Mouse (Mus musculus): ENCODE data around the gene Frs3. TPM values are rescaled to one million over a fixed set of nuclear protein-coding genes. Genes with fewer than 3 reads are reported as not detected.
"Not testable (repeated sequence)": the region's sequence is repeated elsewhere in the genome, so short reads cannot be mapped to it uniquely, and the experiment has no call there.

The Frs3 gene
- 1.5 and 2.1 TPM in 2 replicates for total RNA-seq (2014; fragmentation: Nextera tagmentation)
- 1.6 and 2.1 TPM in 2 replicates for total RNA-seq (2017)
- polyA plus RNA-seq (2012) = 2.0 and 3.0 TPM in 2 replicates

DNA sequence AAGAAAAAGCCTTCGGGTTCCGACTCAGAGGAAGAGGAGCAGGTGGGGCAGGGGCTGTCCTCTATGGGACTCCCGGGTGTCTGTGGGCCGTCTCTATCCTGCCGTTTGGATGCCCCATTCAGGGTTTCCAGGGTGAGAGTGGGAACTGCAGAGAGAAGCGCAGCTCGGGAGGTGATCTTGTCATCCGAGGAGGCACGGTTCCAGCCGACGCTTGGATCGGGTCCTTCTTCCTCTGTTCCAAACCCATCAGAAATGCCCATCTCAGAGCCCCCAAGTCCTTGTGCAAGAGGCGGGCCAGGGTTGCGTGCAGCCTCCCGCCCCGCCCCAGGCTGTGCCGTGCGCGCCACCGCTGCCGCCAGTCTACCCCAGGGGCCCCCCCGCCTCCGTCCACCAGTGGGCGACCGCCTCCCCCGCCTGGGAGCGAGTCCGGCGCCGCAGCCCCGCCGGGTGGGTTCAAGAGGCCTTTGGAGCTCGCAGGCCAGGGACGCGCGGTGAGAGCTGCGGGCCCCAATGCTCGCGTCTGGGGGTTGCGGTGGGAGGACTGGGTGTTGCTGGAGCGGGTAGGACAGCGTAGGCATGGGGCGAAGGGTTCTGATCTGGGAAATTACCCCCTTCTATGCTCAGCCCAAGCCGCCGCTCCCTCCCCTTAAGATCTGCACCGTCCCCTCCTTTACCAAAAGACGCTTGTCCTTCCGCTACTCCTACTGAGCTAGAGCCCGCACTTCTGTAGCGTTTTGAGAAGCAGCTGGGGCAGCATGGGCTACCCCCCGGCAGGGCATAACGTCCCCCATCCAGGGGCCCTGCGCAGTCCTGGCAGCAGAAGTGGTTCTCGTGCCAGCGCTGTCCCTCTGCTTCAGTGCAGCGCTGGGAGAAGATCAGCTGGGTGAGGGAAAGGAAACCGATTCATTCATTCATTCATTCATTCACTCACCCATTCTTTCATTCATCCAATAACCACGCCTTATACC lies at the start of gene Frs3:
Gene Frs3 (plus strand): TSS at position 423 of the 968 bp plus-strand sequence.
- ATAC-seq (ENCODE audit: extremely low read depth, insufficient number of reproducible peaks, low FRiP score, poor library complexity, severe bottlenecking) = 0 out of 2 replicates have a peak, but pooled peaks have one; percentile 22
- H3K9me3 ChIP-seq (replicated peaks) = no peaks in the 10 kb centered on the region

DNA sequence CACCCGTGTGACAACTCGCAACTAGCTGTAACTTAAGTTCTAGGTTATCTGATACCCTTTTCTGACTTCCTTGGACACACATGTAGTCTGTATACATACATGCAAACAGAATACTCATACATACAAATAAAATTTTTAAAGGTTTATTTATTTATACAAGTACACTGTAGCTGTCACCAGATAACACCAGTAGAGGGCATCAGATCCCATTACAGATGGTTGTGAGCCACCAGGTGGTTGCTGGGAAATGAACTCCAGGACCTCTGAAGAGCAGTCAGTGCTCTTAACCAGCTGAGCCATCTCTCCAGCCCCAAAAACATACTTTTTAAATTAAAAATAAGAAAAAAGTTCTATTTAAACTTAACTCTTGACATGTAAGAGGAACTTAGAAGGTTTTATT lies 45.8 kb upstream of the Frs3 start:
- H3K4me1 ChIP-seq (ENCODE audit: insufficient read depth, low read depth, low read length) = no peaks in the 10 kb centered on the region; the same call in 1 of the 2 replicates
- TF ChIP-seq GATA1 (IDR thresholded peaks at IDR 0.05; ENCODE audit: borderline replicate concordance, low read length) (no peak), CTCF (IDR thresholded peaks at IDR 0.05; ENCODE audit: low read depth, low read length) (no peak), POLR2AphosphoS5 (IDR thresholded peaks at IDR 0.05; ENCODE audit: insufficient replicate concordance, low read depth, low read length) (no peak), TAL1 (conservative IDR thresholded peaks at IDR 0.05; ENCODE audit: low read depth, low read length) (no peak), GATA2 (IDR thresholded peaks at IDR 0.05; ENCODE audit: borderline replicate concordance, low read depth, low read length) (no peak)
- no peak for ATAC-seq (ENCODE audit: extremely low read depth, insufficient number of reproducible peaks, low FRiP score, poor library complexity, severe bottlenecking)
- no peaks in the 10 kb centered on the region for H3K9me3 ChIP-seq (replicated peaks)
- H3K36me3 ChIP-seq (replicated peaks) = peaks cover 10% of the 10 kb centered on the region
- no peaks in the 10 kb centered on the region for H3K27me3 ChIP-seq (ENCODE audit: insufficient read depth, low read length)
- DNase-seq (ENCODE audit: low spot score) = no peak
- H3K4me3 ChIP-seq (ENCODE audit: low read depth, low read length) = no peak overlapping the region

More for the DNA sequence above, at the start of gene Frs3:
- TF ChIP-seq POLR2AphosphoS5 (IDR thresholded peaks at IDR 0.05; ENCODE audit: insufficient replicate concordance, low read depth, low read length) (no peak), CTCF (IDR thresholded peaks at IDR 0.05; ENCODE audit: low read depth, low read length) (no peak), TAL1 (conservative IDR thresholded peaks at IDR 0.05; ENCODE audit: low read depth, low read length) (no peak), GATA1 (IDR thresholded peaks at IDR 0.05; ENCODE audit: borderline replicate concordance, low read length) (no peak), GATA2 (IDR thresholded peaks at IDR 0.05; ENCODE audit: borderline replicate concordance, low read depth, low read length) (no peak)
- peaks cover 62% of the 10 kb centered on the region for H3K36me3 ChIP-seq (replicated peaks)
- peaks cover 49% of the 10 kb centered on the region for H3K4me1 ChIP-seq (ENCODE audit: insufficient read depth, low read depth, low read length)
- H3K4me3 ChIP-seq (ENCODE audit: low read depth, low read length) = peak within 1 kb of the TSS; percentile 82
- no peaks in the 10 kb centered on the region for H3K27me3 ChIP-seq (ENCODE audit: insufficient read depth, low read length)
- DNase-seq (ENCODE audit: low spot score) = peak; percentile 87

DNA sequence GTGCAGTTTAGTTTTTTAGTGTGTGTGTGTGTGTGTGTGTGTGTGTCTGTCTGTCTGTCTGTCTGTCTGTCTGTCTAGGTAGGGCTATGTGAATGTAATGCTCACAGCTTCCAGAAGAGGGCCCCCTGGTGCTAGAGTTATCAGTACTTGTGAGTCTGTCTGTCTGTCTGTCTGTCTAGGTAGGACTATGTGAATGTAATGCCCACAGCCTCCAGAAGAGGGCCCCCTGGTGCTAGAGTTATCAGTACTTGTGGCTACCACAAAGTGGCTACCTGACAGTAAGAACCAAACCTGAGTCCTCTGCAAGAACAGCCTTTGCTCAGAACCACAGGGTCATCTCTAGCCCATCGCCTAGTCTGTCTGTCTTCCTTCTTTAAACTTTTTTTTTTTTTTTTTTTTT lies 42.1 kb upstream of the Frs3 start:
- H3K9me3 ChIP-seq (replicated peaks) = no peaks in the 10 kb centered on the region
- H3K36me3 ChIP-seq (replicated peaks) = peaks cover 22% of the 10 kb centered on the region
- ATAC-seq (ENCODE audit: extremely low read depth, insufficient number of reproducible peaks, low FRiP score, poor library complexity, severe bottlenecking) (peak; percentile 54), DNase-seq (ENCODE audit: low spot score) (peak; percentile 6)
- H3K4me3 ChIP-seq (ENCODE audit: low read depth, low read length) = no peak overlapping the region
- H3K4me1 ChIP-seq (ENCODE audit: insufficient read depth, low read depth, low read length) = no peaks in the 10 kb centered on the region; the same call in 1 of the 2 replicates
- peak; percentile 39 for TF ChIP-seq CTCF (IDR thresholded peaks at IDR 0.05; ENCODE audit: low read depth, low read length)
- no peak for TF ChIP-seq TAL1 (conservative IDR thresholded peaks at IDR 0.05; ENCODE audit: low read depth, low read length)
- no peak for TF ChIP-seq GATA2 (IDR thresholded peaks at IDR 0.05; ENCODE audit: borderline replicate concordance, low read depth, low read length)
- TF ChIP-seq POLR2AphosphoS5 (IDR thresholded peaks at IDR 0.05; ENCODE audit: insufficient replicate concordance, low read depth, low read length) = no peak
- TF ChIP-seq GATA1 (IDR thresholded peaks at IDR 0.05; ENCODE audit: borderline replicate concordance, low read length) = no peak
- H3K27me3 ChIP-seq (ENCODE audit: insufficient read depth, low read length) = no peaks in the 10 kb centered on the region

DNA sequence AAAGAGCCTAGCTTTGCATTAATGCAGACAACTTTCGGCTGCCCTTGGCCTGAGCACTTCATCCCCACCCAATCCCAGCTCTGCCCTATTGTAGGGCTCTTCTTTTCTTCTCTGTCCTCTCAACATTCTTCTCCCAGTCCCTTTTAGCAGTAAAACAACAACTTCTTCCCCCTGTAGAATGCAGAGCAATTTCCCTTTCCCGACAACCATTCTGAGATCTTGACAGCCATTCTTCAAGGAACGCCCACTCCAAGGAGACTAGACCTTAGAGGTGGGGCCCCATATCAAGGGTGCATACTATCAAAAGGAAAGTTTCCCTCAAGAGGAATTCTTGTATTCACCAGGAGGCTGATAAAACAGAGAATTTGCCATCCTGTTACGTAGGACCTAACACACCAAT lies 39.9 kb upstream of the Frs3 start:
- Histone ChIP-seq H3K4me1 (ENCODE audit: insufficient read depth, low read depth, low read length) (no peaks in the 10 kb centered on the region; the same call in 1 of the 2 replicates), H3K9me3 (replicated peaks) (no peaks in the 10 kb centered on the region), H3K27me3 (ENCODE audit: insufficient read depth, low read length) (no peaks in the 10 kb centered on the region), H3K4me3 (ENCODE audit: low read depth, low read length) (no peak overlapping the region), H3K36me3 (replicated peaks) (peaks cover 27% of the 10 kb centered on the region)
- no peak for DNase-seq (ENCODE audit: low spot score)
- TF ChIP-seq TAL1 (conservative IDR thresholded peaks at IDR 0.05; ENCODE audit: low read depth, low read length) (no peak), POLR2AphosphoS5 (IDR thresholded peaks at IDR 0.05; ENCODE audit: insufficient replicate concordance, low read depth, low read length) (no peak), GATA2 (IDR thresholded peaks at IDR 0.05; ENCODE audit: borderline replicate concordance, low read depth, low read length) (no peak), CTCF (IDR thresholded peaks at IDR 0.05; ENCODE audit: low read depth, low read length) (no peak), GATA1 (IDR thresholded peaks at IDR 0.05; ENCODE audit: borderline replicate concordance, low read length) (no peak)
- no peak for ATAC-seq (ENCODE audit: extremely low read depth, insufficient number of reproducible peaks, low FRiP score, poor library complexity, severe bottlenecking)

DNA sequence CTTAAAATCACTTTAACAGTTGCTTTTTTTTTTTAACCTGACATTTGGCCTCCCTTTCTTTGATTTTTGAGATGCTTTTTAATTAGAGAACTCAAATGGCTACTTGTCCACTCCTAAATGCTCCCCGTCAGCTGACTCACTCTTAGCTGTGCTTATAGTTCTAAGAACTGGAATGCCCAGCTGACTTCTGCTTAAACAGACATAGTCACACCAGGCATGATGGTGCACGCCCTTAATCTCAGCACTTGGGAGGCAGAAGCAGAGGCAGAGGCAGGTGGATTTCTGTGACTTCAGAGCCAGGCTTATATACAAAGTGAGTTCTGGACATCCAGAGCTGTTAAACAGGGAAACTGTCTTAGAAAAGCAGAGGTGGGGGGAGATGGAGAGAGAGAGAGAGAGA lies 36.9 kb upstream of the Frs3 start:
- Histone ChIP-seq H3K4me3 (ENCODE audit: low read depth, low read length) (no peak overlapping the region), H3K9me3 (replicated peaks) (no peaks in the 10 kb centered on the region), H3K36me3 (replicated peaks) (peaks cover 41% of the 10 kb centered on the region), H3K27me3 (ENCODE audit: insufficient read depth, low read length) (no peaks in the 10 kb centered on the region), H3K4me1 (ENCODE audit: insufficient read depth, low read depth, low read length) (no peaks in the 10 kb centered on the region)
- TF ChIP-seq POLR2AphosphoS5 (IDR thresholded peaks at IDR 0.05; ENCODE audit: insufficient replicate concordance, low read depth, low read length) = no peak
- no peak for TF ChIP-seq GATA1 (IDR thresholded peaks at IDR 0.05; ENCODE audit: borderline replicate concordance, low read length)
- TF ChIP-seq TAL1 (conservative IDR thresholded peaks at IDR 0.05; ENCODE audit: low read depth, low read length) = no peak
- no peak for TF ChIP-seq GATA2 (IDR thresholded peaks at IDR 0.05; ENCODE audit: borderline replicate concordance, low read depth, low read length)
- no peak for TF ChIP-seq CTCF (IDR thresholded peaks at IDR 0.05; ENCODE audit: low read depth, low read length)
- ATAC-seq (ENCODE audit: extremely low read depth, insufficient number of reproducible peaks, low FRiP score, poor library complexity, severe bottlenecking) = no peak
- DNase-seq (ENCODE audit: low spot score) = no peak

DNA sequence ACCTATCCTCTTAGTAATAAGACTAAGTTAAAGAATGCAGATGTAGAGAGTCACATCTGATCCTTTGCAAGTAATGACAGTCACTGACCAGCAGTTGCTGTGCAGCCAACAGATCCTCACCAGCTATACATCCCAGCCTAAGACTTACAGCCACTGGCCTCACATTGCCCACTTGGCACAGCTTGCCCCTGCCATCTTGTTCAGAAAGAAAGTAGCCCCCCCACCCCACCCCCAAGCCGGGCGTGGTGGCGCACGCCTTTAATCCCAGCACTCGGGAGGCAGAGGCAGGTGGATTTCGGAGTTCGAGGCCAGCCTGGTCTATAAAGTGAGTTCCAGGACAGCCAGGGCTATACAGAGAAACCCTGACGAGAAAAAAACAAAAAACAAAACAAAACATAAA lies 34.5 kb upstream of the Frs3 start:
- H3K4me1 ChIP-seq (ENCODE audit: insufficient read depth, low read depth, low read length); H3K27me3 ChIP-seq (ENCODE audit: insufficient read depth, low read length); H3K9me3 ChIP-seq (replicated peaks); ATAC-seq (ENCODE audit: extremely low read depth, insufficient number of reproducible peaks, low FRiP score, poor library complexity, severe bottlenecking); DNase-seq (ENCODE audit: low spot score); H3K4me3 ChIP-seq (ENCODE audit: low read depth, low read length): not testable (repeated sequence)
- peaks cover 48% of the 10 kb centered on the region for H3K36me3 ChIP-seq (replicated peaks)
